Mouse (Mus musculus) brown adipose tissue, adult 24 weeks (tissue): ENCODE results near the gene Htr1f. TPM values are rescaled to one million over a fixed set of nuclear protein-coding genes. Genes with fewer than 3 reads are reported as not detected.
"Not testable (repeated sequence)": the region's sequence is repeated elsewhere in the genome, so short reads cannot be mapped to it uniquely, and the experiment has no call there.

ENCODE experiments used
- H3K27ac ChIP-seq: fragments of 200-500 bp; replicated peaks from 2 replicates; pipeline ENCODE4 v1.5.1; 2012; ENCODE audit warnings: low read depth, mild to moderate bottlenecking, low read length
- H3K4me1 ChIP-seq: fragments of 200-500 bp; 2 replicates; pipeline ENCODE4 v1.6.1; 2012; ENCODE audit warnings: low read length, mixed read lengths; ENCODE audit not compliant: control insufficient read depth, insufficient read depth, insufficient read length
- H3K4me3 ChIP-seq: fragments of 200-500 bp; 2 replicates; pipeline ENCODE4 v1.5.1; 2012; ENCODE audit warnings: low read depth, mild to moderate bottlenecking, low read length, moderate library complexity; ENCODE audit not compliant: insufficient read depth
- polyA plus RNA-seq: library from polyadenylated mRNA; stranded (reverse); fragments of >200 nt; gene quantifications from 2 replicates; pipeline ENCODE4 v1.2.4, GENCODE M21; 2012; ENCODE audit not compliant: missing spikeins, insufficient read depth, insufficient read length

Htr1f gene
- polyA plus RNA-seq: not detected in 2 replicates

DNA sequence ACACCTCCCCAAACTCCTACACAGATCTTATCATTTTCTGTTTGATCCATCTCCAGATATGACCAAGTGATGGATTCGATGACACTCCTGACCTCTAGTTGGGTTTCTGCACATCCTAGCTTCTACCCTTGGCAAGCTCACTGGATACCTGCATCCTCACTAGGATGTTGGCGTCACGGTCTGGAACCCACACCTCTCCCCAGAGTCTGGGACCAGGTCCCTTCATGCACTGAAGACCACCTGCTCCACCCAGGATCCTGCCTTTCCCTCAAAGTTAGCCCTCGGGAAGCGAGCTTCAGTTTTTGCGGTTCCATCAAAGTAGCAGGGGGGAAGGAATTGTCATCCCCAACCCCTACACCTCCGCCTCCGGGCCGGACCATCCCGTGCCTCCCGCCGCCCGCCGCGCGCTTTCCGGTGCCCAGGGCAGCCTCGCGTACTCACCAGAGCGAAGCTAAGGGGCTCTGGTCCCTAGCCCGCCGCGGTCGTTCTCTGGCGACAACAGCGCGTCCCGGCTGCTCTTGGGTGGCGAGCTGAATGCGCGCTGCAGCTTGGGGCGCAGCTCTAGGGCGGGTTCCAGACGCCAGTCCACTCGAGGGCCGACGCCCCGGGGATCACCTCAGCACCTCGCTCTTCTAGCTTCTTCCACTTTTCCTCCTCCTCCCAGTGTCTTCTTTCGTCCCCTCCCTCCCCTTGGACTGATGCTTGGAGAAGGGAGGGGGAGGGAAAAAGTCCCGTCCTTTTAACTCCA is at the start of gene Htr1f:
TSS of gene Htr1f (minus strand) at position 671 of the 748 bp plus-strand sequence.
- no peaks in the 10 kb centered on the region for H3K4me1 ChIP-seq
- H3K4me3 ChIP-seq: no peak within 1 kb of the TSS
- no peak within 1 kb of the TSS for H3K27ac ChIP-seq

DNA sequence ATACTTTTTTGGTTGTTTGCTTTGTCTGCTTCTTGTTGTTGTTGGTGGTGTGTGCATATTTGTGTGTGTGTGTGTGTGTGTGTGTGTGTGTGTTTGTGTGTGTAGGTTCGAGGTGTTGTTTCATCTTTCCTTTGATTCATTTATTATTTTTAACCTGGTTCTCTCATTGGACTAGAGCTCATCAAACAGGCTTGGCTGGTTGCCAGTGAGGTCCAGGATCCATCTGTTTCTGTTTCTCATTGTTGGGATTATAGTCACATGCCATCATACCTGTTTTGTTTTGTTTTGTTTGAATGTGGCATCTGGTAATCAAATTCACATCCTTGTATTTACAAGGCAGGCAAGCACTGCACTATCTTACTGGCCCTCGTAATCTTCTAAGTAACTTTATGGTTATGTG is 34.1 kb upstream of the Htr1f start:
- H3K4me3 ChIP-seq: no peak overlapping the region
- H3K4me1 ChIP-seq: no peaks in the 10 kb centered on the region
- H3K27ac ChIP-seq: no peak overlapping the region

DNA sequence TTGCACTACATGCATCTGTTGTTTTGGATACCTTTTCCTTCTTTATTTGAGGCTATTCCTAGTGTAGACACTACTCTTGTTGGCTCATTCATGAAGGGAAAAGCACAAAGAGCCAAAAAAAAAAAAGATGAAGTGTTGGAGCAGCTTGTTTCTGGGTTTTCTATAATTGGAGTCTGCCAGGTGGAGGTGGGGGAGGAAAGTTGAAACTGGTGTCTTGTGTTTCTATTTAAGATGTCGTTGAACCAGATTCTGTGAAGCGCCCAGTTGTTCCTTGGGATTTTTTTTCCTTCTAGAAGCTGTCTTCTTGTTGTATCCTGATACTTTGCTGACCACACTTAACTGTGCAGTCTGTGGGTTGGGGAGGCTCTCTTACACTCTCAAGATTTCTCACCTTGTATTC is 23.7 kb upstream of the Htr1f start:
- Histone ChIP-seq H3K4me1 (no peaks in the 10 kb centered on the region), H3K4me3 (no peak overlapping the region), H3K27ac (no peak overlapping the region)

DNA sequence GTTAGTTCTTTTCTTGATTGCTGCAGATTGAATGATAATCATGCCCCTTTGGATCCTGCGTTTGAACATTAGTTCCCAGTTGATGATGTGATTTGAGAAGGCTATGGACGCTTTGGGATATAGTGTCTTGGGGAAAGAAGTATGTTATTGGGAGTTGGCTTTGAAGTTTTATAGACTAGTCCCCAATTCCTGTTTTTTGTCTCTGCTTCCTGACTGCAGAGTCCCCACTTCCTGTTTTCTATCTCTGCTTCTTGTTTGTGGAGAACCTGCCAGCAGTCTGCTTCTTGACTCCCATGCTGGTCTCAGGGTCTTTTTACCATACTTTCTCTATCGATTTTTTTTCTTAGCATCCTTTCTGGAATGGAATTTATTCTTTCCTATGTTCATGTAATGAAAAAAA is 22.2 kb upstream of the Htr1f start:
- Histone ChIP-seq H3K4me1 (no peaks in the 10 kb centered on the region), H3K27ac (no peak overlapping the region), H3K4me3 (no peak overlapping the region)

DNA sequence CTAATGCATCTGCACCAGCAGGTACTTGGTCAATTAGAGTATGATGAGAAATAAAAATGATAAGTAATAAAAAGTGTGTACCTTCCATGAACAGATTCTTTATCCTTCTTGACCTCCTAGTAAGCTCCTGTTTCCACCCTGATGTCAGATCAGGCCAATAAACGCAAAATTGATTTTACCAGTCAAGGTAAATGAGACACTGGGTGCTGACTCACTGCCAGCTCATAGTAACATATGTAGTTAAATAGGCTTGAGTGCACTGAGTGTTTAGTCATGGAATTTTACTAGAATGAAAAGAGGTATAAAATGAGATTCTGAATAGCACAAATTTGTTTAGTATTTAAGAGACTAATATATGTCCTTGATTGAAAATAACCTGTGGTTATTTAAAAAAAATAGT is 6.6 kb upstream of the Htr1f start:
- Histone ChIP-seq H3K4me1 (no peaks in the 10 kb centered on the region), H3K4me3 (no peak overlapping the region)

DNA sequence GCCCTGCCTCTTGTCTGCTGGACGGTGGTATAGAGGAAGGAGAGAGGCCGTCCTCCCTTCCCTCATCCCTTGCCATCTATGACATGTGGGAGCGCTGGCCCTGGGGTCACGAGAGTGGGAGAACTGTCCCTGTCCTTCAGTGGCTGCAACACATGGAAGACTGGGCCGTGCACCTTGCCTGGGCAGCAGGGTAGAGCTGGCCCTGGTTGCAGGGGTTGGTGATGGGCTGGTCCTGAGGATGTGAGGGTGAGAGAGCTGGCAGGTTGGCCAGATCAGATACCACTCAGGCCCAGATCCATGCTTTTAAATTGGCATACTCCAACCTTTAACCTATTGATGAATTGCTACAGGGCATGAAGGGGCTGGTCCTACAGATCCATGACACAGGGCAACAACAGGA is 12.1 kb downstream of the Htr1f start:
- no peak overlapping the region for H3K27ac ChIP-seq
- no peaks in the 10 kb centered on the region for H3K4me1 ChIP-seq
- H3K4me3 ChIP-seq: no peak overlapping the region

More for the DNA sequence above, 6.6 kb upstream of the Htr1f start:
- H3K27ac ChIP-seq: no peak overlapping the region

DNA sequence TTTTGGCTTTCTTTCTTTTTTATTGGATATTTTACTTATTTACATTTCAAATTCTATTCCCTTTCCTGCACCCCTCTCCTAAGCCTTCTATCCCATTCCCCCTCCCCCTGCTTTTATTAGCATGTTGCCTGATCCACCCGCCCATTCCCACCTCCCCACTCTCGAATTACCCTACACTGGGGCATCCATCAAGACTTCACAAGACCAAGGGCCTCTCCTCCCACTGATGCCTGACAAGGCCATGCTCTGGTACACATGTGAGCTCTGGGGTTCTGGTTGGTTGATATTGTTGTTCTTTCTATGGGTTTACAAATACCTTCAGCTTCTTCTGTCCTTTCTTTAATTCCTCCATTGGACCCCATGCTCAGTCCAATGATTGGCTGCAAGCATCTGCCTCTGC is 22.2 kb downstream of the Htr1f start:
- Histone ChIP-seq H3K27ac (no peak overlapping the region), H3K4me1 (no peaks in the 10 kb centered on the region), H3K4me3 (no peak overlapping the region)

DNA sequence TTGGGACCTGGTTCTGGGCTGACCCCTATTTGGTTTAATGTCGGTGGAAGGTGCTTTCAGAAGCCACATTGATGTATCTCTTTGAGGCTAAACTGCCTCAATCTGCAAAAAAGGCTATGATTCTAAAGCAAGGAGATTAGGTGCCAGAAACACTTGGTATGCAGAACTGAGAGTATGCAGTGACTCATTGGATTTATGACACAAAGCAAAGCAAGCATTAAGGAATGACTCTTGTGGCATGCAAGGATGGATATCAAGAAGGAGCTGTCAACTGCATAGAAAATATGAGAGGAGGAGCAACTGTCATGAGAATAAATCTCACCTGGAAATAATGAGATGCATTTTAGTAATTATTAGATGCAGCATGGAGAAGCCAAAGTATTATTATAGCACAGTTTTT is 35.8 kb downstream of the Htr1f start:
- Histone ChIP-seq H3K4me3 (no peak overlapping the region), H3K4me1 (no peaks in the 10 kb centered on the region), H3K27ac (no peak overlapping the region)

DNA sequence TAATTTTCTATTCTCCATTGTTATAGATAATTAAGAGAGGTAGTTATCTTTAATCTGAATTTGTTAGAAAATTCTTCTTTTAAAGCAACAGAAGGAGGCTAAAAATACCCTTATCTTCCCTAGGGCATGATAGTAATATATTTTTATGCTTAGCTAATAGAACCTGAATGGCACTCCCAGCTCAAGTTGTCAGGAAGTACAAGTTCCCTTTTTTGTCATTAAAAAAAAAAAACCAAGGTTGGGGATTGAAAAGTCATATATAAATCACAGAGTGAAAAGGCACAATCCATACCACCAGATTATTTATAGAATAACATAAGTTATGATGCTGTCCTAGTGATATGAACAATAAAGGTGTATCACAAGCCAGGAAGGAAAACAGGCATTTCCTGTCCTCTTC is 39.4 kb downstream of the Htr1f start:
- no peaks in the 10 kb centered on the region for H3K4me1 ChIP-seq
- no peak overlapping the region for H3K27ac ChIP-seq
- H3K4me3 ChIP-seq: no peak overlapping the region

DNA sequence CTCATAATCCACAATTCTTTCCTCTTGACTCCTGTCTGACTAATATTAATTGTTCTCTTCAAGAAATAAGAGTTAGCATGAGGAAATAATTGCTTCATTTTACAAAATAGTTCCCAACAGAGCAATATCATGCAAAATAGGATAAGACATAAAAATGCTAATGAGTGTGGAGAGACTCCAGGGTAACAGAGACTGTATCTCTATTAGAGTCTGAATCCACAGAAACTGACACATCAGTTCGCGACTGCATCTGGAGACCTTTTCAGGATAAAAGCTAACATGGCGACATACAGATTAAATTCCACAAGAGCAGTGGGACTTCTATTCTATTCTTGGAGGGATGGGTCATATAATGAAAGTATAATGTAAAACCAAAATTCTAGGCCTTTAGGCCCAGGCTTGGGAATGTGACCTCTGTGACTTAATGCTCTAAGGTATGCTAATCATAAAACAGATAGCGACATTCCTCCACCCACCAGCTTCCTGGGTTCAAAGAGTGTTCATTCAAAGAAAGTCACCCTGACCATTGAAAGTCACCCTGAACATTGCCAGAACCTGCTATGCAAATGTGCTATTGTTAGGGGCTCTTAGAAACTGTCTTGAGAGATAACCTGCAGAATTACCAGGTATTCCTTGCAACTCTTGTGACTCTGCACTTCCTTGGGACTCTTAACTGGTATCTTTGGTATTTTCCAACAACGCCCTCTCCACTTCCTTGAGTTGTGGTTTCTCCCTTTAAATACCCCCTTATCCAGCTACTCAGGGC is 67.8 kb downstream of the Htr1f start:
- not testable (repeated sequence) for H3K4me1 ChIP-seq, H3K4me3 ChIP-seq, H3K27ac ChIP-seq

DNA sequence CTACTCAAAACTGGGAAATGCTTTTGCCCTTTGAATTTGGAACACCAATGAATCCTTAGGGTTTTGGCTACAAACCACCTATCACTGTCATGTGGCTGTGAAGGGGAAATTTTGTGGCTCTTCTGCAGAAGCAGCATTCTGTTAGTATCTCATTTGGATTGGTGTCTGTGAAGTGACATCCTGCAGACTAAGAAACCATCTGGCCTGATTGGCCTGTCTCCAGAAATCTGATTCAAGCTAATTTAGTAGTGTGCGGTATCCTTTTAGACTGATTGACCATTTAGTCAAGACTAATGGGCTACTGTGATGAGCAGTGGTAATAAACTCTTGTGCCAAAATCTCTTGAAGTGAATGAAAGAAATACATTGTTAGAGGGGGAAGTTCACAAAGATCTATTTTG is 76.0 kb downstream of the Htr1f start:
- Histone ChIP-seq H3K27ac (no peak overlapping the region), H3K4me3 (no peak overlapping the region), H3K4me1 (no peaks in the 10 kb centered on the region)

DNA sequence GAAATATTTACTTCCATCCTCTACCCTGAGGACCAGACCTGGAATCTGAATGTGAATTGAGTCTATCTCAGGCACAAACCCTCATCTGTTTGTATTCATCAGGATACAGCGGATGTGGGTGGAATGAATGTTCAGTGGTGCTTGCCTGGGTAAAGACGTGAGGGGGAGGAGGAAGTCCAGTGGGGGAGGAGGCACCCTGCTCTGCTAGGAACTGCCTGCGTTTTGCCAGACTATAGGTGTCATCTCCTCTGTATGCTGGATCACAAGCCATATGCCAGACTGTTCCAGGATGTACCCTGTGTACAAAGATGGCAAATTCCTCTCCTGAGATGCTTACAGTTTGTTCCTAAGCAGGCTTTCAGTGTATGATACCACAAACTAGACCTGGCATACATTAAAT is 83.3 kb downstream of the Htr1f start:
- H3K4me3 ChIP-seq: no peak overlapping the region
- H3K4me1 ChIP-seq: no peaks in the 10 kb centered on the region
- no peak overlapping the region for H3K27ac ChIP-seq

DNA sequence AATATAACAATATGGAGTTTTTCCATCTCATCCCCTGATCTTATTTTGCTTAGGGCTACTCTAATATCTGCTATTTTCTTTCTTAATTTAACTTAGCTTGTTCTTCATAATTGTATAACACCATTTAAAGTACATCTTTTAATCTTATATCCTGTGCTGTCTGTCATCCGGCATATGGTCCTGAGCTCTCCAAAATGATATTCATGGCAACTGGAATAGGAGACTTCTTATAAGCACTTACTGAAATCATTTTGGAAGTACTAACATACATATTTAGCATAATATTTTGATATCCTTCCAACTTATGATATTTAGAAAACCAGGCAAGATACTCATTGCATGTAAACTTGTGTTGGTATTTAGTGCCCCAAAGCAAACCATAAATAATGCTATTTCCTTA is 86.9 kb downstream of the Htr1f start:
- Histone ChIP-seq H3K4me1 (no peaks in the 10 kb centered on the region), H3K27ac (no peak overlapping the region), H3K4me3 (no peak overlapping the region)

DNA sequence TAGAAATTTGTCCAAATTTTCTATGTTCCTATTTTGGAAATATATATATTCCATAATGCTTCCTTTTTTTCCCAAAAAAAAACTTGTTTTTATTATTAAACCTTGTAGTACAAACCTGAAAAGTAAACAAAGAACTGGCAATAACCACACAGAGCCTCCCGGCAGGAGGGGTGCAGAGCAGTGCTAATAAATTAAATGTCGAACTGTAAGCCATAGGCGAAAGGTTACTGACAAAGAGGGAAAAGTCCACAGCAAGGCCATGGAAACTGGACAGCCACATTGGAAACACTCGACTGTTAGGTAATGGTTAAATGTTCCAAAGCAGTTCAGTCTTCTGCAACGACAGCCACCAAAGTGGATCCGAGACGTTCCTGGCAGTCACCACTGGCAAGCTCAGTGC is 87.5 kb downstream of the Htr1f start:
- Histone ChIP-seq H3K27ac (no peak overlapping the region), H3K4me3 (no peak overlapping the region), H3K4me1 (no peaks in the 10 kb centered on the region)

DNA sequence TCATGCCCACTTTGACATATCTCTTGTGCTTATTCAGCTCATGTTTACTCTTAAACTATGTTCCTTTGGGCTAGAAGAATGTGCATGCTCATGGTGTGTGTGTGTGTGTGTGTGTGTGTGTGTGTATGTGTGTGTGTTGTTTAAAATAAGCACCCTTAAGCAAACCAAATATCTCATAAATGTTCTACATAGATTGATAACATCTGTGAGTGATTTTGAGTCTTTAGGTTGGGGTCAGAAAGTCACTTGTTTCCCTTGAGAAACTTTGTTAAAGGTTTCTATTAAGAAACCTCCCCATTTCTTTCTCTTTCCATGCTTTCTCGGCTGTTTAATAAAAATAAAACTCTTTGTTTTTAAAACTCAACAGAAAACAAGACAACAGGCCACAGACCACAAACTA is 88.1 kb downstream of the Htr1f start:
- Histone ChIP-seq H3K27ac (no peak overlapping the region), H3K4me1 (no peaks in the 10 kb centered on the region), H3K4me3 (no peak overlapping the region)

DNA sequence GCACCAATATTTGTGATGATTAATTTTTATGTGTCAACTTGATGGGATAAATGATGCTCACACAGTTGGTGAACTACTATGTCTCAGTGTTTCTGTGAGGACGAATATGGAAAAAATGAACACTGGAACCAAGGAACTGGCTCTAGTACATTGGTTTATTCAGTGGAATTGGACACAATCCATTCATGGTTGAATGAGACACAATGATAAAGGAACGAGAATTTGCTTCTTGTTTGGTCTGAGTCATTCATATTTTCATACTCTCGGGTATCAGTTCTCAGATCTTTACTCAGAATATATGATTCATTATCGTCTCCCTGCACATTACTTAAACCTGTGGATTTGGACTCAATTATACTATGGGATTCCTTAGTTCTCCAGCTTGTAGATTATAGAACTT is 90.4 kb downstream of the Htr1f start:
- H3K4me3 ChIP-seq: no peak overlapping the region

More for the DNA sequence above, 90.4 kb downstream of the Htr1f start:
- Histone ChIP-seq H3K4me1 (no peaks in the 10 kb centered on the region), H3K27ac (no peak overlapping the region)
